Mouse (Mus musculus) T-cell, adult 2 months (primary cell): ENCODE measurements around the gene Sgms1.

Experiments used
- DNase-seq: peaks from one replicate; pipeline ENCODE4 v3.0.0; 2022; ENCODE audit warnings: low spot score

Gene Sgms1

DNA sequence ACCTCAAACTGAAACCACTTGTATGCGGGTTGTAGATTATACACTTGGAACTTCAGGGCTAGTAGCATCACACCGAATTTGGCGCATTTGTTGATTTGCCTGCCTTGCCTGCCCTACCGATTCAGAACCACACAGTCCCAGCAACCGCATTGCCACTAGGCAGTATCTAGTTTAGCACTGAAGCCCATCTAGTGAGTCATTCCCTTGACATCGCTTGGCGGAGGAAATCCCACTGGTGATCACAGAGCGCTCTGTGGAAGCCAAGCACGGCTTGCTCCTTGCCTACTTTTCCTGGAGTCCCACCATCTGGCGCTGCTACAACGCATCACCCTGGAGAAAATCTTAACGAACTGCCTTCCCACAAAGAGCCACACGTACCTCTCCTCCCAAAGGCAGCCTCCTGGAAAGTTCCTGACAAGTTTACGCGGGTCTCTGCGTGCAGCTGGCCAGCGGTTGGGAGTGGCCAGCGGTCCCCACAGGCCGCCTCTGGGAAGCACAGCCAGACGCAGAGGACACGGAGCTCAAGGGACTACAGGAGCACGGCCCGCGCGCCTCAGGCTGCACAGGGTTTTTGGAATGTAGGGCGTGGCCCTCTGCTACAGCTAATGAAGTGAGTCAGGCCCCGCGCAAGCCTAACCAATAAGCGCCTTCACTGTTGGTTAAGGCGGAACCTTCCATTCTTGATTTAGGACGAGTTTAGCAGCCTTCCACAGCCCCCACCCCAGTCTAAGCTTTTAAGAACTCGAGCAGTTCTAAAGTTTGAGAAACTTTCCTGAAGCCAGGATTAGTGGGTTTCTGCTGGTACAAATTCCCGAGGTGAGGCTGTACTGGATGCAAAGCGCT is 178.8 kb downstream of the Sgms1 start:
- DNase-seq: peak; percentile 81

- peak; percentile 56 for DNase-seq
Observed at GRCm38 (mm10) chr19:32210099-32210449, 179.4 kb downstream of the Sgms1 start.

GRCm38 (mm10) chr19:32202131-32203114 is 187.1 kb downstream of the Sgms1 start:
- DNase-seq: peak; percentile 54

DNA sequence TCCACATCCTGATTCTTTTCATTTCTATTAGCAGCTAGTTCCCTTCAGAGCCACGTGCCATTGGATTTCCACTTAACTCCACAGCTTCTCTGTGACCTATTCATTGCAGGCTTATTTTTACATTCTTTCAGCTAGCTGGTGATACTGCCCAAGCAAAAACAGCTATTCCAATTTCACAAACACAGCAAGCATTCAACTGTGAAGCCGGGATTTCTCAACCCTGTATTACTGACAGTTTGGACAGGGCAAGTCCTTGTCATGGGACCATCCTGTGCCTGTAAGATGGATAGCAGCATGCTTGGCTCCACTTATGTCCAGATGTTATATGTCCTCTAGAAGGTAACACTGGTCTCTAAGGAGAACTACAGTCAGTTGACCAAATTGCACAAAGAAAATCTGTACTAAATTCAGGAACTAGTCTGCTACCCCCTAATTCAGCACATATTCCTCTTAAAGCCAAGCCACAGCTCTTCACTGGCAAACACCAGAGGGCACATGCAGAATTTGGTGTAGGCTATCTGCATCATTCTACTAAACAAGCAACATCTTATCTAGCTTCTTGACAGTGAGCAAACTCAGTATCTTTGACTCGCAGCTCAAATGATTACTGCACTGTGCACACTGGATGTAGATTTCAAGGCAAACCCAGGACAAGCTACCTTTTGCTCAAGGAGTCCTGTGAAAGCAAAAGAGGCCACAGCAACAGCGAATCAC is 189.5 kb downstream of the Sgms1 start:
- DNase-seq: no peak

DNA sequence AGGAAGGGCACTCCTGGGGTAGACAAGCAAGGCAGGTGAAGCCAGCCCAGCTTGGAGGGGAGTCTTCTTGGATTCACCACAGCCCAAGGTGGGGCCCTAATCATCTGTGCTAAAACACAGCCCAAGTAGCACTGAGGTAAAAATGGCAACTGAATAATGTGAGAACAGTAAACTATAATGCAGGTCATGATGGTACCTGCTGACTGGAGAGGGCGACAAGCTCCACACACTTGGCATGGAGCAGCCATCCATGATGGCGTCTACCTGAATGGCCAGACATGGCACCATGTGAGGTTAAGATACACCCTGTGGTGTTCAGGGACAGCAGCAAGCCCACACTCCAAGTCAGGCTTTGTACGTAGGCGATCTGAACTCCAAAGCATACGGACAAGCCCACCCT is 190.4 kb downstream of the Sgms1 start:
- DNase-seq: no peak

GRCm38 (mm10) chr19:32198494-32199106 is 190.9 kb downstream of the Sgms1 start:
- no peak for DNase-seq

GRCm38 (mm10) chr19:32196976-32197819 is 192.3 kb downstream of the Sgms1 start:
- peak; percentile 87 for DNase-seq

DNA sequence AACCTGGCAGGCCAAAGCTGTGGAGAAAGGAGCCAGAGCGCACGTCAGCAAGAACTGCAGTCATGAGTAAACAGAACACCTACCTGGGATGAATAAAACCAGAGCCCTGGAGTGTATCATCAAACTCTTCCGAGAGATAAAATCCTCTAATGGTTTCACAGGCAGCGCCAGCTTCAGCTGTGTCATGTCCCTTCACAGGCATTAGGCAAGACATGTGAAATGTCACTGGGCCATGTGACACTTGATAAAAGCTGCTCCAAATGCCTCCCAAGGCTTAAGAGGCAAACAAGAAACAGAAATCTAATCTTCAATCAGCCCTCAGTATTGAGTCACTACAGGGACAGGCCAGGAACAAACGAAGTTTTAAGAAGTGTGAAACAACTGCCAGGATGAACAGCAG is 193.3 kb downstream of the Sgms1 start:
- DNase-seq: peak; percentile 49

- DNase-seq: no peak
Observed at GRCm38 (mm10) chr19:32194863-32195262, 194.7 kb downstream of the Sgms1 start.

- no peak for DNase-seq
Observed at GRCm38 (mm10) chr19:32194074-32194473, 195.4 kb downstream of the Sgms1 start.

- no peak for DNase-seq
Observed at GRCm38 (mm10) chr19:32191596-32191995, 197.9 kb downstream of the Sgms1 start.

- no peak for DNase-seq
Observed at GRCm38 (mm10) chr19:32189961-32190360, 199.6 kb downstream of the Sgms1 start.

GRCm38 (mm10) chr19:32189036-32189436 is 200.5 kb downstream of the Sgms1 start:
- no peak for DNase-seq

DNA sequence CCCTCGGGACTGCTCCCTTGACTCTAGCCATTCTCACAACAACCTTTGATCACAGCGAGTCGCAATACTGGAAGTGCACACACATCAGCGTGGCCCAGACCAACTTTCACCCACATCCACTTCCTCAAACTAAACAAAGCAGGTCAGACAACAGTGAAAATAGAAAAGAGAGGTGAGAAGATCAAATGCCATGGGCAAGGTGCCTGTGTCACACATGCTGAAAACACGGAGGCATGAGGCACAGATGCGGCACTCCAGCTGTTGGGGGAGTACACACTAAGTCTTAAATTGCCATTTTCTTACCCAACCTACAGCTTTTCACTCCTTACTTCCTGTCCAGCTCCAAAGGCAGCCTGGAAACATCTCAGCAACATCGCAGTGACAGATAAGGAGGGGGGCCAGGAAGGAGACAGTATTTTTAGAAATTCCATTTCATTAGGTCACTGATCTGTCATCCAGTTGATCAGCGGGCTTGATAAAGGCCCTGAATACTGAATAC is 202.9 kb downstream of the Sgms1 start:
- peak; percentile 88 for DNase-seq

GRCm38 (mm10) chr19:32183005-32183404 is 206.5 kb downstream of the Sgms1 start:
- no peak for DNase-seq

DNA sequence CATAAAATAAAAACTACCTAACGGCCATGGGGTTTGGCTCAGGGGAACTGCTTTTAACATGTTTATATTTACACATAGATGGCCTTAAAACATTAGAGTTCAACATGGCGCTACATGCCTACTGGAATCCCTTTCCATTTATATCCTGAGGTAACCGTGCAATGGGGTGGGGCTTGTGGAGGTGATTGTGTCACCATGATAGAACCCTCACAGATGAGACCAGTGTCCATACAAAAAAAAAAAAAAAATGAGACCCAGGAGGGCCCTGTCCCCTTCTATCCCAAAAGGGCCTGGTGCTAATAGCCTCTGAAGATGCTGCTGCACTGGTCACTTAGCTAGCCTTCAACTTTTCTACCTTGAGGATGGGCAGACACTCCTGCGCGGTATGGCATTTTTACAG is 207.0 kb downstream of the Sgms1 start:
- DNase-seq: no peak

GRCm38 (mm10) chr19:32181721-32182394 is 207.7 kb downstream of the Sgms1 start:
- peak; percentile 83 for DNase-seq

- DNase-seq: no peak
Observed at GRCm38 (mm10) chr19:32180756-32181674, 208.5 kb downstream of the Sgms1 start.

DNA sequence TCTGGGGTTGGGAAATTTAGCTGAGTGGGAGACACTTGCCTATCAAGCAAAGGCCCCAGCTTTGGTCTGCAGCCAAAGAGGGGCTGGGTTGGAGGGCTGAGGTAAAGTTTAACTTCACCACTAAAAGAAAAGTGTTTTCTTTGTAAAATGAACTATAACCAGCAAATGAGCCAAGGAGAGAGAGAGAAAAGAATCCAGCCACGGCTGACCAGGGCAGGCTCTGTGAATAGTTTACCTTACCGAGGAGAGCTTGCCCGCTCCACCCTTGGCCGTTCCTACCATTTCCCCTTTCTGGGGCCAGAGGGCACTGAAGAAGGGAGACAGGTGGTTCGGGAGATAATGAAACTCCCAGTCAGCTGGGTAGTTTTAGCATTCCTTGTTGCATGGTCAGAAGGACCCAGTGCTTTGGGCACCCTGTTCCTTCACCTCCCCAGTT is 209.5 kb downstream of the Sgms1 start:
- no peak for DNase-seq
